Mouse (Mus musculus) C2C12 (cell line): ENCODE data around the gene Otoa. TPM values are rescaled to one million over a fixed set of nuclear protein-coding genes. Genes with fewer than 3 reads are reported as not detected.

Source experiments
- H3K27me3 ChIP-seq: one replicate; pipeline ENCODE4 v1.6.1; 2011; ENCODE audit not compliant: control insufficient read depth, insufficient read depth, insufficient read length
- H3K36me3 ChIP-seq: one replicate; pipeline ENCODE4 v1.6.1; 2011; ENCODE audit not compliant: control insufficient read depth, insufficient read depth
- H3K4me3 ChIP-seq: one replicate; pipeline ENCODE4 v1.5.1; 2011; ENCODE audit warnings: mild to moderate bottlenecking, control low read depth; ENCODE audit not compliant: poor library complexity, insufficient read depth, severe bottlenecking
- H3K79me2 ChIP-seq: one replicate; pipeline ENCODE4 v1.6.1; 2011; ENCODE audit not compliant: control insufficient read depth, insufficient read depth
- H3K79me3 ChIP-seq: one replicate; pipeline ENCODE4 v1.6.1; 2011; ENCODE audit warnings: low read depth, control low read depth
- H3ac ChIP-seq: one replicate; pipeline ENCODE3; 2011; ENCODE audit warnings: low read depth; ENCODE audit not compliant: control insufficient read depth, insufficient read length
- CEBPB ChIP-seq: IDR thresholded peaks from one replicate; pipeline ENCODE4 v1.6.1; 2011; ENCODE audit warnings: low read depth, mild to moderate bottlenecking, control low read depth, moderate library complexity
- CTCF ChIP-seq: IDR thresholded peaks from one replicate; pipeline ENCODE4 v1.5.1; 2011; ENCODE audit not compliant: control insufficient read depth, insufficient read depth, insufficient read length
- FOSL1 ChIP-seq: IDR thresholded peaks from one replicate; pipeline ENCODE4 v1.8.0; 2011; ENCODE audit warnings: mild to moderate bottlenecking, low read length; ENCODE audit not compliant: poor library complexity, insufficient read depth, severe bottlenecking
- MAX ChIP-seq: IDR thresholded peaks from one replicate; pipeline ENCODE4 v1.6.1; 2011; ENCODE audit warnings: mild to moderate bottlenecking, control low read depth
- MYOD1 ChIP-seq: IDR thresholded peaks from one replicate; pipeline ENCODE4 v1.6.1; 2011; ENCODE audit warnings: low read depth; ENCODE audit not compliant: control insufficient read depth, insufficient read length
- MYOG ChIP-seq: IDR thresholded peaks from one replicate; pipeline ENCODE4 v1.6.1; 2011; ENCODE audit not compliant: control insufficient read depth, insufficient read length; ENCODE audit errors: extremely low read depth
- USF1 ChIP-seq: IDR thresholded peaks from one replicate; pipeline ENCODE4 v1.6.1; 2011; ENCODE audit warnings: low read depth, mild to moderate bottlenecking, control low read depth, moderate library complexity
- polyA plus RNA-seq: library from polyadenylated mRNA; unstranded; fragments of >200 nt; fragmentation: generic; extraction: Trizol; gene quantifications from one replicate; pipeline ENCODE4 v1.2.1, GENCODE M21; 2012; ENCODE audit warnings: missing spikeins

Otoa gene
- polyA plus RNA-seq, 1 experiment, result 0.12 TPM

DNA sequence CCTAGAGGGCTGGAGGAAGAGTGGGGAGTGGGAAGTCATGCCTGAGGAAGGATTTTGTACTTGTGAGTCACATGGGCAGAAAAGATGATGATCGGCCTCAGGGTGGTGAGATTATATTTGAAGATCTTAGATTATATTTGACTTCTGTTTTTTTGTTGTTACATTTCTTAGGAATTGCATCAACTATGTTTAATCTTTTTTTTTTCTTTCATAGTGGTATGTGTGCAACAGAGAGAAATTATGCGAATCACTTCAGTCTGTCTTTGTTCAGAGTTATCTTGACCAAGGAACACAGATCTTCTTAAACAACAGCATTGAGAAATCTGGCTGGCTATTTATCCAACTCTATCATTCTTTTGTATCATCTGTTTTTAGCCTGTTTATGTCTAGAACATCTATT lies 33.8 kb upstream of the Otoa start:
- no peak for TF ChIP-seq MYOD1
- TF ChIP-seq MAX, result no peak
- TF ChIP-seq USF1, result no peak
- no peak for TF ChIP-seq CEBPB
- TF ChIP-seq MYOG, result no peak
- TF ChIP-seq FOSL1, result no peak
- TF ChIP-seq CTCF, result no peak
- H3K79me3 ChIP-seq, result peaks cover 52% of the 10 kb centered on the region
- no peak overlapping the region for H3K4me3 ChIP-seq
- no peaks in the 10 kb centered on the region for H3K27me3 ChIP-seq
- peaks cover 67% of the 10 kb centered on the region for H3K79me2 ChIP-seq
- peaks cover 15% of the 10 kb centered on the region for H3K36me3 ChIP-seq
- H3ac ChIP-seq, result no peak overlapping the region

DNA sequence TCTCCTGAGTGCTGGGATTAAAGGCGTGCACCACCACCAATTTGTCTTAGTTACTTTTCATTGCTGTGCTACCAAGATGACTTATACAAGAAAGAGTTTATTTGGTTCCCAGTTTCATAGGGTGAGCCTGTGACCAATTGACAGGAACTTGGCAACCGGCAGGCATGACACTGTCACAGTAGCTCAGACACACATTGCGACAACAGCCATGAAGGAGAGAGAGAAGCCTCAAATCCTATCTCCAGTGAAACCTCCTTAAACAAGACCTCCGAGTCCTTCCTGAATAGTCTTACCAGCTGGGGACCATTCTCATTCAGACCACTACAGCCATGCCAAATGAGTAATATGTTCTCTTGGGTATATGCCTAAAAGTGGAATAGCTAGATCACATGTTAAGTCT lies 28.4 kb upstream of the Otoa start:
- H3K79me2 ChIP-seq, result peaks cover 12% of the 10 kb centered on the region
- peaks cover 27% of the 10 kb centered on the region for H3K36me3 ChIP-seq

DNA sequence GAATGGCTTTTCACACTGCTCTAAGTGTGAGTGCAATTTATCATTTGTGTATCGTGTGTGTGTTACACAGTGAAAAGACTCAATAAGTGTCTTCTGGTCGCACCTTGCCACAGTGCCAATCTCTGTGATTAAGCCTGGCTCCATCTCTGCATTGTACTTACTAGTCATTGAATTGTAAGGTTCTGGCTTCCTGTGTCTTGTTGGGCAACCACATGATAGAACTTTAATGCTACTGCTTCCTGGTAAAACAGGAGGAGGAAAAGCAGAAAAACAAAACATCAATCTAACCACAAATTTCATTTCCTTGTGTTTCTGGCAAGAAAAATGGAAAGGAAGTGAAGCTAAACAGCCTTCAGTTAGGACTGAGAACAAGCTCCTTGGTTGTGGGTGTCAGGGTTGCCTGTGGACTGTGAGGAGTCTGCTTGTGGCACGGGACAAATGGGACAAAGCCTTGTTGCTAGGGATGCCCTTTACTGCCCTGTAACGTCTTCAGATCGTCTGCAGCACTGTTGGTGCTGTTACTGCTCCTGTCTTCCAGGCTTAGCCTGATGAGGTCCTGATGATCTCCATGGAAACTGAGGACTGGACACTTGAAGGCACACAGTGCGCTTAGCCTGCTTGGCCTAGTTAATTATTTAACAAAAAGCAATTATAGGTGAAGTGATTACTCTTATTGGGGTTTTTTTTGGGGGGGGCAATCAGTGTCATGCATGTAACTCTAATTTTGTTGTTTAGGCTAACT lies 21.8 kb upstream of the Otoa start:
- Histone ChIP-seq H3K79me3 (peaks cover 2% of the 10 kb centered on the region), H3K36me3 (peaks cover 16% of the 10 kb centered on the region), H3K27me3 (no peaks in the 10 kb centered on the region), H3K4me3 (no peak overlapping the region), H3K79me2 (peaks cover 11% of the 10 kb centered on the region), H3ac (no peak overlapping the region)
- no peak for TF ChIP-seq MYOG
- TF ChIP-seq USF1, result no peak

More for the DNA sequence above, 28.4 kb upstream of the Otoa start:
- Histone ChIP-seq H3K79me3 (peaks cover 7% of the 10 kb centered on the region), H3ac (no peak overlapping the region), H3K27me3 (no peaks in the 10 kb centered on the region), H3K4me3 (no peak overlapping the region)
- TF ChIP-seq USF1 (no peak), CEBPB (no peak), MAX (no peak)

DNA sequence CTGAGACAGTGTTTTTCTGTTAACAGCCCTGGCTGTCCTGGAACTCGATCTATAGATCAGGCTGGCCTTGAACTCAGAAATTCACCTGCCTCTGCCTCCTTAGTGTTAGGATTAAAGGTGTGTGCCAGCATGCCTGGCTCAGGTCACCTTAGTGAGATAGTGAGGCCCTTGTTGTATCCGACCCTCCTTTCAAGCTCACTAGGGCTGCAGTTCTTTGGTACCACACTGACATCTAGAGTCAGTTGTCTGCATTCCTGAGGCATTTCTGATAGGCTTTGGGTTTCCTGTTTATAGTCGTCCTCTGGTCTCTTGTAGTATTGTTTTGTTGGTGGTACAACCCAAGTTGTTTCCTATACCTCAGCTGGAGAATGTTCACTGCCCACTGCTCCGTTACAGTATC lies 17.1 kb upstream of the Otoa start:
- peaks cover 11% of the 10 kb centered on the region for H3K79me2 ChIP-seq
- H3K36me3 ChIP-seq, result peaks cover 14% of the 10 kb centered on the region
- TF ChIP-seq CEBPB, result no peak
- TF ChIP-seq MAX, result no peak
- TF ChIP-seq CTCF, result no peak
- H3ac ChIP-seq, result no peak overlapping the region
- no peak overlapping the region for H3K4me3 ChIP-seq
- H3K27me3 ChIP-seq, result no peaks in the 10 kb centered on the region
- H3K79me3 ChIP-seq, result peaks cover 2% of the 10 kb centered on the region

DNA sequence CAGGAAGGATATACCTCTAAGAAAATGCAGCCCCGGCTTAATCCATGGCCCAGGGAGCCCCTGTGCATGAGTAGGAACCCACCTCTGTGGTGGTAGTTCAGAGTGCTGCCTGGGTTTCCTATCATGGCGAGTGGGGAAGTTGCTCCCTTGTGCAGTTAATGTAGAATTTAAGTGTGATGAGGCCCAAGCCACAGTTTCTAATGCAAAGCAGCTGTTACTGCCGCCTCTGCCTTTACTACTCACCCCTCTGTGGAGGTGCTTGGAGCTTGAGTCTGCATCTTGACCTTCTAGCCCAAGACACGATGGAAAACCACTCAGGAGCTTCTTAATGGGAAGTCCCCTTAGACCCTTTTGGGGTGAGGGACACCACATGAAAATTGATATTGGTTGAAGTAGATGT lies 10.2 kb upstream of the Otoa start:
- Histone ChIP-seq H3K4me3 (no peak overlapping the region), H3K79me3 (no peaks in the 10 kb centered on the region), H3K27me3 (no peaks in the 10 kb centered on the region), H3K36me3 (peaks cover 5% of the 10 kb centered on the region), H3K79me2 (no peaks in the 10 kb centered on the region), H3ac (no peak overlapping the region)
- no peak for TF ChIP-seq CTCF
- TF ChIP-seq CEBPB, result no peak
- TF ChIP-seq MYOG, result no peak
- TF ChIP-seq MAX, result no peak
- no peak for TF ChIP-seq USF1
- TF ChIP-seq FOSL1, result no peak
- TF ChIP-seq MYOD1, result no peak

DNA sequence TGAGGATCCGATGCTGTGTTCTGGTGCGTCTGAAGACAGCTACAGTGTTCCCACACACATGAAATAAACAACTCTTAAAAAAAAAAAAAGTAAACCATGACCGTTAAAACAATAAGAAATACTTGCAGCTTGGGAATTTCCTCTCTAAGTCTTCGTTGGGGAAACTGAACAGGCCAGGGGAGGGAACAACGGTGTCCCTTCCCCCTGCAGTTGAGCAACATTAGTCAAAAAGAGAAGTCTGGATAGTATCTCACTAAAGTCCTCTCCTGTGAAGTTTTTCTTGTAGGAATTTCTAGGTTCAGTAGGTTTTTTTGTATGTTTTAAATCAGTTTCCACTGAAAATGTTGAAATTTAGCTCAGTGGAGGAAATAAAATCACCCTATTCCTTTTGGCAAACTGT lies 8.9 kb upstream of the Otoa start:
- H3K4me3 ChIP-seq, result no peak overlapping the region
- no peak overlapping the region for H3ac ChIP-seq
- H3K79me3 ChIP-seq, result no peaks in the 10 kb centered on the region
- no peaks in the 10 kb centered on the region for H3K27me3 ChIP-seq
- TF ChIP-seq MYOG (no peak), CTCF (no peak)
- H3K36me3 ChIP-seq, result peaks cover 5% of the 10 kb centered on the region
- H3K79me2 ChIP-seq, result no peaks in the 10 kb centered on the region
